Mouse (Mus musculus): ENCODE measurements around the gene Rassf8.
A peak's percentile ranks its signal among the peaks of the same experiment; 100 is the strongest.

Gene Rassf8

GRCm38 (mm10) chr6:145746132-145746849 lies at the start of gene Rassf8:
Rassf8 (plus strand) TSS chr6:145746748.
- DNase-seq (ENCODE audit: low read depth in 2 of 2, low spot score in 2 of 2): peak; percentile 59 to 65

- no peak for DNase-seq (ENCODE audit: low read depth in 2 of 2, low spot score in 2 of 2)
These were observed 45.5 kb upstream of the Rassf8 start for GRCm38 (mm10) chr6:145701021-145701540.

GRCm38 (mm10) chr6:145703667-145704066 lies 42.9 kb upstream of the Rassf8 start:
- DNase-seq (ENCODE audit: low read depth in 2 of 2, low spot score in 2 of 2): no peak

GRCm38 (mm10) chr6:145709956-145710720 lies 36.4 kb upstream of the Rassf8 start:
- no peak for DNase-seq (ENCODE audit: low read depth in 2 of 2, low spot score in 2 of 2)

- DNase-seq (ENCODE audit: low read depth in 2 of 2, low spot score in 2 of 2): no peak
These were observed 35.8 kb upstream of the Rassf8 start for GRCm38 (mm10) chr6:145710797-145711196.

- DNase-seq (ENCODE audit: low read depth in 2 of 2, low spot score in 2 of 2): no peak
These were observed 35.2 kb upstream of the Rassf8 start for GRCm38 (mm10) chr6:145711320-145711719.

- no peak for DNase-seq (ENCODE audit: low read depth in 2 of 2, low spot score in 2 of 2)
These were observed 33.1 kb upstream of the Rassf8 start for GRCm38 (mm10) chr6:145713241-145714114.

- no peak for DNase-seq (ENCODE audit: low read depth in 2 of 2, low spot score in 2 of 2)
These were observed 32.4 kb upstream of the Rassf8 start for GRCm38 (mm10) chr6:145714131-145714530.

GRCm38 (mm10) chr6:145722596-145722995 lies 24.0 kb upstream of the Rassf8 start:
- no peak for DNase-seq (ENCODE audit: low read depth in 2 of 2, low spot score in 2 of 2)

GRCm38 (mm10) chr6:145723131-145723863 lies 23.3 kb upstream of the Rassf8 start:
- no peak for DNase-seq (ENCODE audit: low read depth in 2 of 2, low spot score in 2 of 2)

- DNase-seq (ENCODE audit: low read depth in 2 of 2, low spot score in 2 of 2): no peak
These were observed 20.7 kb upstream of the Rassf8 start for GRCm38 (mm10) chr6:145725849-145726248.

GRCm38 (mm10) chr6:145726986-145727385 lies 19.6 kb upstream of the Rassf8 start:
- DNase-seq (ENCODE audit: low read depth in 2 of 2, low spot score in 2 of 2): no peak

- no peak for DNase-seq (ENCODE audit: low read depth in 2 of 2, low spot score in 2 of 2)
These were observed 13.7 kb upstream of the Rassf8 start for GRCm38 (mm10) chr6:145732868-145733267.

- no peak for DNase-seq (ENCODE audit: low read depth in 2 of 2, low spot score in 2 of 2)
These were observed 13.3 kb upstream of the Rassf8 start for GRCm38 (mm10) chr6:145733276-145733675.

GRCm38 (mm10) chr6:145733911-145734310 lies 12.6 kb upstream of the Rassf8 start:
- no peak for DNase-seq (ENCODE audit: low read depth in 2 of 2, low spot score in 2 of 2)

GRCm38 (mm10) chr6:145736099-145736498 lies 10.4 kb upstream of the Rassf8 start:
- no peak for DNase-seq (ENCODE audit: low read depth in 2 of 2, low spot score in 2 of 2)

GRCm38 (mm10) chr6:145739231-145739630 lies 7.3 kb upstream of the Rassf8 start:
- no peak for DNase-seq (ENCODE audit: low read depth in 2 of 2, low spot score in 2 of 2)

- DNase-seq (ENCODE audit: low read depth in 2 of 2, low spot score in 2 of 2): no peak
These were observed 6.5 kb upstream of the Rassf8 start for GRCm38 (mm10) chr6:145740011-145740410.

GRCm38 (mm10) chr6:145745291-145745690 lies 1.3 kb upstream of the Rassf8 start:
- DNase-seq (ENCODE audit: low read depth in 2 of 2, low spot score in 2 of 2): no peak

GRCm38 (mm10) chr6:145746921-145747670 lies 548 bp downstream of the Rassf8 start:
- DNase-seq (ENCODE audit: low read depth in 2 of 2, low spot score in 2 of 2): peak; percentile 7 to 19

All from CD8-positive naive resting alpha-beta T cell, adult 2 months (primary cell).